ENCODE assay signal across 25 mouse cellular contexts in genomic region chr11:120452246-120452645, GRCm38 (mm10). TPM values are rescaled to one million over a fixed set of nuclear protein-coding genes. Genes with fewer than 3 reads are reported as not detected.
DNase-seq lines count a peak whose midpoint lies in the region; ATAC-seq lines count a peak whose summit lies in the region.
"Had no signal": no experiment of that assay in that cellular context is flagged by ENCODE, and none has a peak within 500 bp of the region (broad histone marks: within the 10 kb centered on the region; RNA-seq: fewer than 3 reads in every experiment).

No protein-coding gene starts in this region.

- H3K4me2 ChIP-seq in heart, embryonic 11.5 days, result no peak overlapping the region
- no peak overlapping the region for H3K4me2 ChIP-seq in midbrain, embryonic 12.5 days (replicated peaks)
- H3K4me2 ChIP-seq: embryonic facial prominence, embryonic 12.5 days; forebrain, embryonic 13.5 days had no signal

- H3K9me3 ChIP-seq in heart, embryonic 11.5 days (replicated peaks; ENCODE audit: control insufficient read depth, low read length), result no peaks in the 10 kb centered on the region
- no peaks in the 10 kb centered on the region for H3K9me3 ChIP-seq in midbrain, embryonic 12.5 days
- no peaks in the 10 kb centered on the region for H3K9me3 ChIP-seq in midbrain, embryonic 10.5 days (replicated peaks)
- H3K9me3 ChIP-seq: embryonic facial prominence, embryonic 10.5 days; embryonic facial prominence, embryonic 12.5 days; forebrain, embryonic 13.5 days; G1E had no signal

- no peak overlapping the region for H3K27ac ChIP-seq in heart, embryonic 11.5 days (ENCODE audit: low read depth, low read length)
- H3K27ac ChIP-seq in midbrain, embryonic 12.5 days (replicated peaks), result no peak overlapping the region
- no peak overlapping the region for H3K27ac ChIP-seq in midbrain, embryonic 10.5 days (replicated peaks)
- H3K27ac ChIP-seq: embryonic facial prominence, embryonic 10.5 days; embryonic facial prominence, embryonic 12.5 days; forebrain, embryonic 13.5 days had no signal

- no peaks in the 10 kb centered on the region for H3K36me3 ChIP-seq in heart, embryonic 11.5 days (ENCODE audit: control insufficient read depth, insufficient read depth, low read length)
- no peaks in the 10 kb centered on the region for H3K36me3 ChIP-seq in midbrain, embryonic 12.5 days
- peaks cover 5% of the 10 kb centered on the region for H3K36me3 ChIP-seq in midbrain, embryonic 10.5 days

- no peak overlapping the region for H3K4me3 ChIP-seq in heart, embryonic 11.5 days (ENCODE audit: low read depth, low read length)
- no peak overlapping the region for H3K4me3 ChIP-seq in midbrain, embryonic 12.5 days
- H3K4me3 ChIP-seq in midbrain, embryonic 10.5 days, result no peak overlapping the region
- H3K4me3 ChIP-seq: embryonic facial prominence, embryonic 10.5 days; embryonic facial prominence, embryonic 12.5 days; forebrain, embryonic 13.5 days had no signal

- no peaks in the 10 kb centered on the region for H3K27me3 ChIP-seq in heart, embryonic 11.5 days (ENCODE audit: control insufficient read depth, insufficient read depth, low read length)
- H3K27me3 ChIP-seq in midbrain, embryonic 12.5 days, result no peaks in the 10 kb centered on the region
- H3K27me3 ChIP-seq in midbrain, embryonic 10.5 days (ENCODE audit: low read depth, poor library complexity, severe bottlenecking), result no peaks in the 10 kb centered on the region
- H3K27me3 ChIP-seq: CH12.LX; embryonic facial prominence, embryonic 12.5 days; forebrain, embryonic 13.5 days; Patski had no signal

- DNase-seq in heart, adult 8-10 months (ENCODE audit: low spot score), result no peak
- DNase-seq in midbrain, embryonic 10.5 days (ENCODE audit: low spot score), result no peak
- DNase-seq in retina, postnatal 1 day, result peak; percentile 73
- no peak for DNase-seq in kidney, postnatal 4 days
- DNase-seq in gastrocnemius, postnatal 36 days, result no peak
- DNase-seq: adrenal gland, adult 8-10 months; adrenal gland, postnatal 14 days; adrenal gland, postnatal 36 days; B cell, adult 2 months; cerebellum, adult 11-12 months; cerebellum, adult 2 months; cerebellum, adult 9-10 months; cerebellum, postnatal 10 days; cerebellum, postnatal 25 days had no signal

- ATAC-seq in heart, embryonic 11.5 days (replicated peaks; ENCODE audit: insufficient number of reproducible peaks, low FRiP score, low TSS enrichment), result no peak
- no peak for ATAC-seq in midbrain, embryonic 12.5 days (ENCODE audit: low FRiP score, low read depth)
- ATAC-seq: activated CD4-positive, CD25-positive, alpha-beta regulatory T cell, adult 4 months; CD4-positive, CD25-positive, alpha-beta regulatory T cell, adult 4 months; forebrain, embryonic 13.5 days; Patski had no signal

- 0 out of 2 replicates have a peak overlapping the region, but pooled peaks have one; percentile 7 for H3K9ac ChIP-seq in heart, embryonic 11.5 days (ENCODE audit: low read depth, low read length)
- H3K9ac ChIP-seq in midbrain, embryonic 12.5 days (replicated peaks), result peak overlapping the region; percentile 8; the same call in 1 of the 2 replicates
- H3K9ac ChIP-seq: embryonic facial prominence, embryonic 12.5 days; forebrain, embryonic 13.5 days had no signal

- WGBS in heart, embryonic 11.5 days (ENCODE audit: insufficient replicate concordance), result 65% methylated on average over 3 of the region's 3 CpGs
- 63% methylated on average over 3 of the region's 3 CpGs for WGBS in midbrain, embryonic 12.5 days
- WGBS in midbrain, embryonic 10.5 days, result 66% methylated on average over 3 of the region's 3 CpGs

- intact Hi-C loops in gastrocnemius, postnatal 36 days (cut with DNase I), result no loop called here

- peaks cover 7% of the 10 kb centered on the region for H3K4me1 ChIP-seq in heart, embryonic 11.5 days (ENCODE audit: control insufficient read depth, insufficient read depth, low read length)
- H3K4me1 ChIP-seq in midbrain, embryonic 12.5 days, result peaks cover 3% of the 10 kb centered on the region; the same call in 1 of the 2 replicates
- H3K4me1 ChIP-seq in midbrain, embryonic 10.5 days, result peaks cover 9% of the 10 kb centered on the region

RNA-seq across cellular contexts. Expression of gene Pde6g, which starts 1.1 kb away (rescaled TPM):
- polyA plus RNA-seq in heart, embryonic 11.5 days (2014; fragmentation: Nextera tagmentation; extraction: Ambion mirVana), result 0.24 TPM in 1 of 2 replicates, not detected in the other
- under 1 TPM; 0.34 to 0.89 (median 0.66) TPM for total RNA-seq in heart, adult 8-10 months (2022)
- 0.20 TPM in 1 of 2 replicates, not detected in the other for polyA plus RNA-seq in midbrain, embryonic 12.5 days (2016; fragmentation: Nextera tagmentation; extraction: Ambion mirVana)
- 0.20 and 0.53 TPM in 2 replicates for polyA plus RNA-seq in midbrain, embryonic 10.5 days (2016; fragmentation: Nextera tagmentation; extraction: Ambion mirVana)
- under 1 TPM in 1 of 2 experiments, not detected in 1; 0.89 TPM for total RNA-seq in gastrocnemius, postnatal 36 days (2021)
- polyA plus RNA-seq: embryonic facial prominence, embryonic 14.5 days had no signal

RNA-seq across cellular contexts. Expression of gene Oxld1, which starts 5.6 kb away (rescaled TPM):
- 16.9 and 19.6 TPM in 2 replicates for polyA plus RNA-seq in heart, embryonic 11.5 days (2014; fragmentation: Nextera tagmentation; extraction: Ambion mirVana)
- 10 to 100 TPM; 64.4 to 76.6 (median 70.0) TPM for total RNA-seq in heart, adult 8-10 months (2022)
- polyA plus RNA-seq in midbrain, embryonic 12.5 days (2016; fragmentation: Nextera tagmentation; extraction: Ambion mirVana), result 11.7 and 11.9 TPM in 2 replicates
- 9.0 and 11.8 TPM in 2 replicates for polyA plus RNA-seq in midbrain, embryonic 10.5 days (2016; fragmentation: Nextera tagmentation; extraction: Ambion mirVana)
- 10 to 100 TPM; 21.4 to 25.6 TPM for total RNA-seq in gastrocnemius, postnatal 36 days (2021)

RNA-seq across cellular contexts. Expression of gene Ccdc137, which starts 5.7 kb away (rescaled TPM):
- 21.3 and 27.5 TPM in 2 replicates for polyA plus RNA-seq in heart, embryonic 11.5 days (2014; fragmentation: Nextera tagmentation; extraction: Ambion mirVana)
- 1 to 10 TPM; 5.7 to 8.0 (median 7.1) TPM for total RNA-seq in heart, adult 8-10 months (2022)
- polyA plus RNA-seq in midbrain, embryonic 12.5 days (2016; fragmentation: Nextera tagmentation; extraction: Ambion mirVana), result 30.1 and 35.1 TPM in 2 replicates
- 38.9 and 41.8 TPM in 2 replicates for polyA plus RNA-seq in midbrain, embryonic 10.5 days (2016; fragmentation: Nextera tagmentation; extraction: Ambion mirVana)
- 1 to 10 TPM; 4.1 to 6.2 TPM for total RNA-seq in gastrocnemius, postnatal 36 days (2021)

RNA-seq across cellular contexts. Expression of gene Tspan10, which starts 9.8 kb away (rescaled TPM):
- not detected in 2 replicates for polyA plus RNA-seq in heart, embryonic 11.5 days (2014; fragmentation: Nextera tagmentation; extraction: Ambion mirVana)
- 1 to 10 TPM in 3 of 4 experiments, under 1 TPM in 1; 0.52 to 2.4 (median 1.4) TPM for total RNA-seq in heart, adult 8-10 months (2022)
- polyA plus RNA-seq in midbrain, embryonic 12.5 days (2016; fragmentation: Nextera tagmentation; extraction: Ambion mirVana), result not detected in 2 replicates
- polyA plus RNA-seq in midbrain, embryonic 10.5 days (2016; fragmentation: Nextera tagmentation; extraction: Ambion mirVana), result 0.39 TPM in 1 of 2 replicates, not detected in the other
- under 1 TPM in 1 of 2 experiments, not detected in 1; 0.69 TPM for total RNA-seq in gastrocnemius, postnatal 36 days (2021)
- polyA plus RNA-seq: activated CD4-positive, CD25-positive, alpha-beta regulatory T cell, adult 4 months; CD4-positive, CD25-positive, alpha-beta regulatory T cell, adult 4 months; forebrain, embryonic 13.5 days; G1E; Patski had no signal

RNA-seq across cellular contexts. Expression of gene Nploc4, which starts 14.7 kb away (rescaled TPM):
- polyA plus RNA-seq in heart, embryonic 11.5 days (2014; fragmentation: Nextera tagmentation; extraction: Ambion mirVana), result 31.0 and 36.7 TPM in 2 replicates
- 10 to 100 TPM; 64.3 to 69.6 (median 65.8) TPM for total RNA-seq in heart, adult 8-10 months (2022)
- 51.8 and 54.6 TPM in 2 replicates for polyA plus RNA-seq in midbrain, embryonic 12.5 days (2016; fragmentation: Nextera tagmentation; extraction: Ambion mirVana)
- polyA plus RNA-seq in midbrain, embryonic 10.5 days (2016; fragmentation: Nextera tagmentation; extraction: Ambion mirVana), result 45.1 and 46.5 TPM in 2 replicates
- total RNA-seq in gastrocnemius, postnatal 36 days (2021), result 10 to 100 TPM; 67.6 to 71.0 TPM
